Mouse (Mus musculus): ENCODE data around the gene Fam166b. TPM values are rescaled to one million over a fixed set of nuclear protein-coding genes. Genes with fewer than 3 reads are reported as not detected.

Fam166b gene
- total RNA-seq (2021), result 1 to 10 TPM; 1.0 to 1.3 TPM

DNA sequence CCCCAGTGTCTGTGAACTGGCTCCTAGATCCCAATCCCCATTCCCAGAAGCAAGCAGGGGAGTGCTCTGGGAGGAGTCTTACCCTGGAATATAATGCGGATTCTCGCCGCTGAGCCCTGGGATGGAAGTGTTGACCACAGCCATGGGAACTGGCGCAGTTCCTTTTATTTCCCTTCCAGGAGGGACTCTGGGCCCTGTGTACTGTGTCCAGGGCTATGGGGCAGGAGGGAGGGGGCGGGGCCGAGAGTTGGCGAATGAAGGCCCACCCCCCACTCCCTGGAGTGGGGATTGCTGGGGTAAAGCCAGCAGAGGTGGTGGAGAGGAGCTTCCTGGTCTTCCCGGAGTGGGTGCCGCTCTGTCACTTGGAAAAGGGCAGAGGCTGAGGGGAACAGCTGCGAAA lies at the start of gene Fam166b:
Gene Fam166b, minus strand, starts transcription at position 189 of the 400 bp plus-strand sequence.
- no peak for DNase-seq
- intact Hi-C loops (cut with DNase I), result no loop called here

DNA sequence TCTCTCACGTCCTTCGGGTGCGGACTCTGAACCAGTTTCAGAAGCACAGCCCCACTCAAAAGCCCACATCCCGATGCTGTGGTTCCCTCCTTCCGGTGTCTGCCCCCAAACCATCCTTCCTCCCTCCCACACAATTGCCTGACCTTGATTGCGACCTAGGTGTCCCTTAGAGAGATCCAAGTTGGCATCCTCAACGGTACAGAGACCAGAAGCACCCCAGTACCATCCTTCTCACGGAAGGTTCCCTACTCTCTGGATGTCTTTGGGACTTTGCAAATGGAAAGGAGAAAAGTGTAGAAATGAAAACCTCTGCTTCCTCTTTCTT lies 49.6 kb upstream of the Fam166b start:
- intact Hi-C loops (cut with DNase I), result no loop called here
- no peak for DNase-seq

DNA sequence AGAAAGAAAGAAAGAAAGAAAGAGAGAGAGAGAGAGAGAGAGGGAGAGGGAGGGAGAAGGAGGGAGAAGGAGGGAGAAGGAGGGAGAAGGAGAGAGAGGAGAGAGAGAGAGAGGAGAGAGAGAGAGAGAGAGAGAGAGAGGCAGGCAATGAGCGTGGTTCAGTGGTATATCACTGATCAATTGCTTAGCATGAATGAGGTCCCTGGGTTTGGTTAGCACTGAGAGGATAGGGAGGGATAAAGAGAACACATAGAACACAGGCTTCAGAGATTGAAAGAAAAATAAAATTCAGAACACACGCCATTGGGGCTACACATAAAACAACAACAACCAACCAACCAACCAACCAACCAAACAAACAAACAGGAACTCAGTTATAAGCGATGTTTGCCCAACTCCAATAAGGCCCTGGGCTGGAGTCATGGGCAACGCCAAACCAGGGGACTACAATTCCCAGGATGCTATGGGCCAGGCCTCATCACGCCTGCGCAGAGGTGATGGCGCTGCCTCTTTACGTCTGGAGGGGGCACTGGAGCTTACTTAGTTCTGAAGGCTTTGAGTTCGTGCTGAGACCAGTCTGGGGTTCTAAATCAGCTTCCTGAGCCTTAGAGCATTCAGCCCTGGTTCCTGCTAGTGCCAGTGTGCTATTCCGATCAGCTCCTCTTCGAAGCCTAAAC lies 49.1 kb upstream of the Fam166b start:
- intact Hi-C loops (cut with DNase I), result no loop called here
- peak; percentile 89 for DNase-seq

DNA sequence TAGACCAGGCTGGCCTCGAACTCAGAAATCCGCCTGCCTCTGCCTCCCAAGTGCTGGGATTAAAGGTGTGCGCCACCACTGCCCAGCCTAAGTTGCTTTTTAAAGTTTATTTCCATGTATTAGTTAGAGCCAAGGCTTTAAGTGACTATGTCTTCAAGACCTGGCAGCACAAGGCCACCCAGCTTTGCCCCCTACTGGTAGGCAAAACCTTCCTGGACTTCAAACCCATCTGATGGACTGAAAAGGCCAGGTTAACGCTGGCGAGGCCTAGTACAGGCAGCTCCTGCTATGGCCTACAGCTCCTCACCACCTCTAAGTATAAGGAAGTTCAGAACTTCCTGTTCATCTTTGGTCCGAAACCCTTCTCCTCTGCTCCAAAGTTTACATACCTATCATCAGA lies 47.7 kb upstream of the Fam166b start:
- no peak for DNase-seq
- intact Hi-C loops (cut with DNase I), result no loop called here

DNA sequence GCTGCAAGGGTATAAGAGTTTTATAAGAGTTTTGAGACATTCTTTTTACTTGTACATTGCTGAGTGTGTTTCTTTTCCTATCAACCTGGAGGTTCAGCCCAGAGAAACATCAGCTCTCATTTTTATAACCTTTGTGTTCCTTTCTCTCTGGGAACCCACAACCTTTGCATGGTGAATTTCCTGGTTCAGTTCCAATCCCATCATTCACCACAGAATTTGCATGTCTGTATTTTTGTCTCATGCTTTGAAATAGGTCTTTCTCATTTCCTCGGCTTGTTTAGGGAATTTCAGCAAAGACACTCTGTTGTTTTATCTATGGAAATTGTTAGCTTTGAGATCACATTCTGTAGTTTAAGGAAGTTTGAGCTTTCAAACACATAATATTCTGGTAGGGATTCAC lies 44.7 kb upstream of the Fam166b start:
- no peak for DNase-seq
- intact Hi-C loops (cut with DNase I), result no loop called here

DNA sequence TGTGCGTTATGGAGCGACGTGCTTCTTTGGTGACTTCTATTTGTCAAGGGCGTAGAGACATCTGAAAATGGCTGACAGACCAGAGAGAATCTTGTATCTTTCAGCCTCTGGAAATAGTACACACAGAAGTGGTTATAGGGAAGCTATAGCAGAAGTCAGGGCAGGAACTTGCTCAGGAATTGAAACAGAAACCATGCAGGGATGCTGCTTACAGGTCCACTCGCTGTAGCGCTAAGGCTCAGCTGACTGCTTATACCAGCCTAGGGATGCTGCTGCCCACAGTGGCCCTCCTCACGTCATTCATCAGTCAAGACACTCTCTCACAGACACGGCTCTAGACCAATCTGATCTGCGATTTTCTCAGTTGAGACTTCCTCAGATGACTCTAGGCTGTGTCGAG lies 41.4 kb upstream of the Fam166b start:
- DNase-seq, result no peak
- intact Hi-C loops (cut with DNase I), result no loop called here

DNA sequence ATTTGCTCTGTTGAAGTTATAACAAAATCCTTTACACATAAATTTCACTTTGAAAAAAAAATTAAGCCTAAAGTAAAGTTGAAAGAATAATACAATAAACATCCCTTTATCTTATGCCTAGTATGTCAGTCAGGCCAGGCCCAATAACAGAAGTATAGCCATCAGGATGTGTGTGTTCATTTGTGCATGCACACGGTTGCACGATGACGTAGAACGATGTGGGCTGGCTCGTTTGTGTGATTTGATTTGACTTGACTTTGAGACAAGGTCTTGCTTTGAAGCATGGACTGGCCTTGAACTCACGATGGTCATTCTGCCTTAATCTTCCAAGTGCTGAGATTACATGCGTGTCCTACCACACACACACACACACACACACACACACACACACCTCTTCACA lies 37.9 kb upstream of the Fam166b start:
- intact Hi-C loops (cut with DNase I), result no loop called here
- DNase-seq, result no peak

DNA sequence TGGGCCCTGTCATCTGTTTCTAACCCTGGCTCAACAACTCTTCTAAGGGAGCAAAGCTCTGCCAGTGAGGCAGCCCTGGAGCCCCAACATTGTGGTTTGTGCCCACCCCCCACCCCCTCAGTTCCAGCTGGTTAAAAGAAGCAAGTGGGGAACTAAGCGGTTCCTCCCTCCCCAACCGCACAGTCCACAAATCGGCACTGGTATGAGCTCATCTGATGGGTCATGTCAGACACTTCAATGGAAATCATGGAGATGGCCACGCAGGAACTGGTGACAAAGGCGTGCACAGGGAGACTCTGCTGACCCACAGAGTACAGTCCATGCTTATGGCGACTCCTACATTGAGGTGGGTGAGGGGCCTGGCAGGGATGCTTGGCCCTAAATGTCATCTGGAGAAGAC lies 37.0 kb upstream of the Fam166b start:
- DNase-seq, result no peak
- intact Hi-C loops (cut with DNase I), result no loop called here

DNA sequence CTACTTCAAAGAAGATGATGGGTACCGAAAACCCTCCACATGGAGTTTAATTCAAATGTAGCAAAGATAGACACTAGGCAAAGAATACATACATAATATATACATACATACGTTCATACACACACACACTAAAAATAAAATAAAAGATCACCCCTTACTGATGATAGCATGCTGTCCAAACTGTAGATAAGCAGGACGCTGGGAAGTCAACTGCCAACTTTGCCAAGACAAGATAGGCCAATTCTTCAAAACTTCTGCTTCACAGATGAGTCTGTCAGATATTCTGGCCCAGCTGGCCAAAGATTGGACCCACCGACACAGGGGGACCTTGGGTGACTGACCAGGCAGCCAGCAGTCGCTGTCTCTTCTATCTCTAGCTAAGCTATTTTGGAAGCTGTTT lies 34.2 kb upstream of the Fam166b start:
- intact Hi-C loops (cut with DNase I), result no loop called here

DNA sequence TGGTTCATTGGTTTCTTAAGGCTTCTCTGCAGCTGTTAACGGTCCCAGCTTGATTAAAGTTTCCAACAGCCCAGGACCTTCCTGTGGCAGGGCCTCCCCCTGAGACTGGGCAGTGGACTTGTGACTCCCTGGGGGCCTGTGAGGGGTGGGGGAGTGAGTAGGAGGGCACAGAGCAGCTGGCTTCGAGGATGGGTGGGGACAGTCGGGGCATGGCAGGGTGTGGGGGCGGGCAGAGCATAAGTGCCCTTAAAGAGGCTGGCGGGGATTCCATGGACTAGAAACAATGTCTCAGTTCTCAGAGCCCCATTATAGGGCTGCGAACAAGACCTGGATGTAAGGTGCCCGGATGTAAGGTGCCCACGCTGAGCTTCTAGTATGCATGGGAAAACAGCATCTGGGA lies 28.2 kb upstream of the Fam166b start:
- intact Hi-C loops (cut with DNase I), result no loop called here
- no peak for DNase-seq

More for the DNA sequence above, 34.2 kb upstream of the Fam166b start:
- DNase-seq, result no peak

DNA sequence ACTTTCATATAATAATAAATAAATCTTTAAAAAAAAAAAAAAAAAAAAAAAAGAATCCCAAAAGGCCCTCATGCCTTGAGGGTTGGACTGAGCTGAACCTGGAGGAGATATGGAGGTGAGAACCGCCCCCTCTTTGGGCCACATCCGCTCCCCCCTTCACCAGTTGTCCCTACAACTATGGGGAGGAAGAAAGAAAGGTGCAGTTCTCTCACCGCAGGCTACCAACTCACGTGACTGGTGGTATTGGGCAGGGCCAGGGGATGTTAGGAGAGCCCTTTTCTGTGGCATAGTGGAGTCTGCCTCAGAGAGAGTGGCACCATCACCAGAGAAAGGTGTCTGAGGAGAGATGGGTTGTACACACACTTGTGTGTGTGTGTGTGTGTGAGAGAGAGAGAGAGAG lies 27.5 kb upstream of the Fam166b start:
- no peak for DNase-seq
- intact Hi-C loops (cut with DNase I), result no loop called here

DNA sequence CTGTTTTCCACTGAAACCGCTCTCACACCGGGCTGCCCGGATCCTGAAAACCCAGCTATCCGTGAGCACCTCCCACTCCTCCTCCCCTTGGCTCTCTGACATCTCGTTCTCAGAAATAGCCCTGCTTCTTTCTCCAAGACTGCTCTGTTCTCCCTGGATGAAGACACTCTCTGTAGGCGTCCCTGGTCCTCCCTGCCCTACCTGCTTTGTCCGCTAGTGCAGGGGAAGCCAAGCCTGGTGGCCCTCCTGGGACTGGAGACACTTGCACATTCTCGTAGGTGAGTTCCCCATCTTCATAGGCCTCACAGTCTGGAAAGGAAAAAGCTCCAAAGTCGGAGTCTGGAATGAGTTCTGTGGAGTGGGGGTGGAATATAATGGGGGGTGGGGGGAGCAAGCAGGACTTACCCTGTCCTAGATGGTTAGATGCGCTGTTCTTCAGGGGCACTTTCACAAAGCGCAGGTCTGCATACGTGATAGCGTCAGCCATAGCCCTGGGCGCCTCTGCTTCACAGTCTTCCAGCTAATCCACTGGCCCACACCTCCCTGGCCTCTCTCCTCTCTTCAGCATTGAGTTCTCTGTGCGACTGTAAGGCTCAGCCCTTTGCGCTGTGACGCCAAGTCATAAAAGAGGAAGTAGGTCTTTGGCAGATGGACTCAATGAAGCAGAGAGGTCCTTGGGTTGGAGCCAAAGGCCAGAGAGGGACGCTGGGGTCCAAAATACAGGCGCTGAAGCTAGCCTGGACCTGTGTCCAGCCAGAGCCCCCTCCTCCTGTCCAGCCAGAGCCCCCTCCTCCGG lies 25.3 kb upstream of the Fam166b start, which contains the start of gene Cd72:
Gene Cd72, minus strand, starts transcription at position 588 of the 796 bp plus-strand sequence.
- intact Hi-C loops (cut with DNase I), result no loop called here
- DNase-seq, result no peak

DNA sequence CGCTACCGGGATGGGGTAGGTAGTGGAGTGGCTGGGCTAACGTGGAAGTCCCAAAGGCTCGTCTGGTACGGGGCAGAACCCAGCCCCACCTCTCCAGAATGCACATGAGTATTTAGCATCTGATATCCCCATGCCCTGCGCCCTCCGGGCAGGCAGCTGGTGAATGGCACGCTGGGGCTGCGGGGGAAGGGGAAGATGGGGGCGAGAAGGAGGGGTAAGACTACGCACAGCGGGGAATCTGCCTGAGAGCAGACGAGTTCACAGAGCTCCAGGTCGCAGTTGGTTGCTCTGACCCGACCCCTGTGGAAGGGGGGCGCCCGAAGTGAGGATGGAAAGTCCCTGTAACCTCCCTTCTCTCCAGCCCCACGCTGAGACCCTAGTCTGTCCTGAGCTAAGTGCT lies 24.5 kb upstream of the Fam166b start:
- DNase-seq, result no peak
- intact Hi-C loops (cut with DNase I), result no loop called here

DNA sequence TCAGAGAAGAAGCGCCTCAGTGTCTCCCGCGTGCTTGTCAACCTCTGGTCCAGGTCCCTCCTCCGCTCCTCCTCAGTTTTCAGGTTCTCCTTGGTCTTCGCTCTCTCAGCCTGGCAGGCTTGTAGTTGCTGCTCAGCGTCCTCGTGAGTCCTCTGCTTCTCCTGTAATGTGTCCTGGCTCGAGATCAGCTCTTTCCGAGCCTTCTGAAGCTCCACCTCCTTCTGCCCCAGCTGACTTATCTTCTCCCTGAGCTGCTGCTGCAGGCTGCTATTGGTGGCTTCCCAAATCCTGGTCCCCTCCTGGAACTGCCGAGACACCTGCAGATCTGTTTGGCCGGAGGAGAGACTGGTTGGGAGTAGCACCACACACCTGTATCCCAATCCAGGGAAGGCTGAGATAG lies 23.4 kb upstream of the Fam166b start:
- intact Hi-C loops (cut with DNase I), result no loop called here
- DNase-seq, result no peak

DNA sequence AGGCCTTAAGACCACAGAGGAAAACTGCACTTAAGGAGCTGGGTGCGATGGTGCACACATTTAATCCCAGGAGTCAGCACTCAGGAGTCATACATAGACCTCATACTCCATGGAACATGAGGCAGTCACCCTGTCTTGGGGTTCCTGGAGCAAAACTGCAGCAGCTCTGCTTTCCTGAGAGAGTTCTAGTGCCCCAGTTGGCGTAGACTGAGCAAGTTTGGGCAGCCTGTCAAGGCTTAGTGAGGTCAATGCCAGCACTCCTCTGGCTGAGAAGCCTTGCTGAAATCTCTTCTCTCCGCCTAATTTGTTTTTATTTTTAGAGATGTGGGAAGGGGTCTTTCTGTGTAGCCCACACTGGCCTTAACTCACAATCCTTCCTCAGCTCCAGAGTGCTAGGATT lies 19.6 kb upstream of the Fam166b start:
- no peak for DNase-seq
- intact Hi-C loops (cut with DNase I), result no loop called here

DNA sequence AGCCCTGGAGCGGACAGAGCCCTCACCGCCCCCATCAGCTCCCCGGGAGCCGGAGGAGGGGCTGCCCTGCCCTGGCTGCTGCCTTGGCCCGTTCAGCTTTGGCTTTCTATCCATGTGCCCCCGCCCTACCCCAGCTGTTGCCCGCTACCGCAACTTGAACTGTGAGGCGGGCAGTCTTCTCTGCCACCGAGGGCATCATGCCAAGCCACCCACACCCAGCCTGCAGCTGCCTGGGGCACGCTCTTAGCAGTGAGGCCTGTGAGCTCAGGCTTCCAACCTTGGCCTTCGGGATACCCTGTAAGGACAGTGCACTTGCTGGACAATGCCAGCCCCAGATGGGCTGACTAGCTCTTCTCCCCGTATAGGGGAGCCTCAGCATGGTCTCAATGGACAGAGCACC lies 18.3 kb upstream of the Fam166b start:
- peak; percentile 63 for DNase-seq
- intact Hi-C loops (cut with DNase I), result no loop called here

DNA sequence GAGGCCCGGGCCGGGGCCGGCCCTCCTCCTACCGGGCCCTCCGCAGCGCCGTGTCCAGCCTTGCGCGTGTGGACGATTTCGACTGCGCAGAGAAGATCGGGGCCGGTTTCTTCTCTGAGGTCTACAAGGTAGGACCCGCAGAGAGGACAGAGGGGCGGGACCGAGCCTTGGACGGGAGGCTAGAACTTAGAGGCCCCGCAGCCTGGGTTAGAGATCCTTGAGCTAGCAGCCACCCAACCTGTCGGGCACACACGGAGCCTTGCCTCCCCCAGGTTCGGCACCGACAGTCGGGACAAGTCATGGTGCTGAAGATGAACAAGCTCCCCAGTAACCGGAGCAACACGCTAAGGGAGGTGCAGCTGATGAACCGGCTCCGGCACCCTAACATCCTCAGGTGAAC lies 14.6 kb upstream of the Fam166b start:
- DNase-seq, result peak; percentile 32
- intact Hi-C loops (cut with DNase I), result loop anchor here (5.0 kb wide), 1 partner anchor 49 kb away; the partner anchor contains the start of gene Ccdc107

DNA sequence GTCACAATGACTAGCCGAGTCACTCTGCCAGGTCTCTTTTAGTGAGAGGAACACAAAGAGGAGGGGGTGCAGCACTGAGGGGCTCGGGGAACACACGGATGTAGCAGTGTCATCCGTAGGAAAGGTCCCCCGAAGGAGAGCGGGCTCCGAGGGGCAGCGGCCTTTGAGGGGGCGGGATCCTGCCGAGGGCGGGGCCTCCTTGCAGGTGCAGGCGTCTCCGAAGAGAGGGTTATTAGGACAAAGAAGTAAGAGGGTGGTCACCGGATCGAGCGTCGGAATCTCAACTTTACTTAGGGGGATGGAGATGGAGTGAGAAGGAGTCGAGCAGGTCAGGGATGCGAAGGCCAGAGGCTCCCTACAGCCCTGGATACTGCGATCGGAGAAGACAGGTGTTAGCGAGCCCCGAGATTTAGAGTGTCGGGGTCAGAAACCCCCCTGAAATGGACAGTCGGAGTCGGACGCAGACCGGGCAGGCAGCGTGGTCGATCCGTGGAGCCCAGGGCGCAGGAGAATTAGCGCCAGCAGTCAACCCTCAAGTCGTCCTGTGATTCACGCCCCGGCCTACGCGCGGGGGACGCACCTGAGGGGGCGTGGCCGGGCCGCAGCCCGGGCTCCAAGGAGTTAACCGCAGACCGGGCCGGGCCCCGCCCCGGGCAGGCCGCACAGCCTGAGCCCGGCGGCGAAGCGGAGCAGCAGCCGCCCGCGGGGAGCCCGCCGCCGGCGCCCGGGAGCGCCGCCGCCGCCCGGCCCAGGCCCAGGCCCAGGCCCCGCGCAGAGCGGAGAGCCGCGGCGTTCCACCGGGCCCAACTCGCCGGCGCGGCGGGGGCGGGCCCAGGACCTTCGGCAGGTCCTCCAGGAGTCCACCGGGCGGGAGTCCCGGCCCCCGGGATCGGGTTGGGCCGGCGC lies 13.8 kb upstream of the Fam166b start:
- intact Hi-C loops (cut with DNase I), result loop anchor here (5.0 kb wide), 1 partner anchor 50 kb away; the partner anchor contains the start of gene Ccdc107
- DNase-seq, result peak; percentile 70

DNA sequence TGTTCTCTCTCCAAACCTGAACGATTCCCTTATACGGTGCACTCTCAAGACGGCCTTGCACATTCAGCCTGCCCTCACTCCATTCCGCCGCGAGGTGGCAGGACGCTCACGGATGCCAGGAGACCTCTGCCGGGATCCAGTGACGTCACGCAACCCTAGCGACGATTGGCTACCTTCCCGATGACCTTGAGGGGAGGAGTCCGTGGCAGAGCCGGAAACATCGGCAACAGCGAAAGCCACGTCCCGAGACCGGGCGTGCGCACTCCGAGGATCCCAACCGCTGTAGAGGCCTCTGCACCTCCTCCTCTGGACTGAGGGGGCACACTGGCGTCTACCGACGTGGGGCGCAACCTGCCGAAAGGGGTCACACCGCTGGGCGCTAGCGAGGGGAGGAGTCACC lies 13.1 kb upstream of the Fam166b start:
- DNase-seq, result peak; percentile 99
- intact Hi-C loops (cut with DNase I), result loop anchor here (5.0 kb wide), 1 partner anchor 50 kb away; the partner anchor contains the start of gene Ccdc107

DNA sequence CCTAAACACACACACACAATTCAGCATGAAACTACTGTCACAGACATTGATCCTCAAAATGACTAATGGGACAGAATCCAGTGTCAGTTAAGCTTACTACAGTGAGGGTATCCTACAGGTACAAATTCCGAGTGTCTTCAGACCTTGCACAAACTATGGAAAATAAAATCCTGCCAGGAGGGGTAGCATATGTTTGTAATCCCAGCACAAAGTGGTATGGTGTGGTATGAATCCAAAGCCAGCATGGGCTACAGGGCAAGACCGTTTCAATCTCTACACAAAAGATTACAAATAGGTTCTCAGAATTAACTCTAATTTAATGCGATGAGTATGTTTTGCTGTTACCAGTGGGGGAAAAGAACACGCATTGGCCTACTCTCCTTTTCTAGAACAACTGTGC lies 12.7 kb upstream of the Fam166b start, which contains the start of gene Tesk1:
Gene Tesk1, plus strand, starts transcription at position 301 of the 400 bp plus-strand sequence.
- DNase-seq, result no peak
- intact Hi-C loops (cut with DNase I), result loop anchor here (5.0 kb wide), 1 partner anchor 51 kb away; the partner anchor contains the start of gene Ccdc107

DNA sequence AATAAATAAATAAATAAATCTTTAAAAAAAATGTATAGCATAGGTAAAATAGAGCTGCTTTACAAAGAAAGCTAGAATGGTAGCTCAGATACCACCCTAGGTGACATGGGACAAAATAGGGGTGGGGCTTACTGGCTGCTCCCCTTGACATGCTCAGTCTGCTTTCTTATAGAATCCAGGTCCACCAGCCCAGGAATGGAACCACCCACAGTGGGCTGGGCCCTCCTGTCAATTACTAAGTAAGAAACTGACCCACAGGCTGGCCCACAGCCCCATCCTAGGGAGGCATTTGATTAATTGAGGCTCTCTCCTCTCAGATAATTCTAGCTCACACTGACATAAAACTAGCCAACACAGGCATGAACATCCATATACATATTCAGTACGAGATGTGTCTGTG lies 3.9 kb upstream of the Fam166b start:
- intact Hi-C loops (cut with DNase I), result no loop called here
- DNase-seq, result no peak
